Mouse (Mus musculus): ENCODE data around the gene Smyd3.

DNA sequence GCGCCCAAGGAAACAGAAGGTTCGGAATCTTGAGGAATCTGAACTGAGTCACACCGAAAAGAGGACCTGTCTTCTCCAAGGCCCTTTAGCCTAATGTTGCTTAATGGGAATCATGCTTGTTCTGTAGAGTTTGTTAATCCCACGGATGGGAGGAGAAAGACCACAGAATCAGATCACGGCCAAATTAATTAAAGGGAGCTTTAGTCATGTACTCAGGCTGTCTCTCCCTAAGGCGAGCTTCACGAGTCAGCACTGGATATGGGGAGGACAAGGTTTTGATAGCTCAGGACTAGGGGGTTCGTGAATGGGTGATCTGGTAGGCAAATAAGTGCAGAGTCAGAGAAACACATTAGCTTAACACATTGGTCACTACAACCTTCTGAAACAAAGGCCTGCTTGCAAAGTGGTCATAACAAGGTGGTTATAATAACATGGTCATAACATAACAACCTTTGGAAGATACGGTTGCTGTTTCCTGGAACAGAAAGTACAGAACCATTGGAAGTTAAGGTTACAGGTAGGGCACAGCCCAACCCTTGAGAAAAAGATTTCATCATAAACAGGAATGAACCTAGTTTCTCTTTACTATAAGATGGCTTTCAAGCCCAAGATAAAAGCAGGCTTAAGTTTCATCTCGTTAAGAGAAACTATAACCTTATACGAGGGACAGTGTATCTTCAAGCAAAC is 261.9 kb downstream of the Smyd3 start:
- TF ChIP-seq POLR2A (IDR thresholded peaks at IDR 0.05; ENCODE audit: borderline replicate concordance, low read depth, low read length) = no peak
- no peak for TF ChIP-seq CTCF (IDR thresholded peaks at IDR 0.05; ENCODE audit: low read depth, low read length)

All from bone marrow macrophage, adult 2 months (primary cell).